Mouse (Mus musculus) liver, embryonic 11.5 days (tissue): ENCODE results near the gene Mcm5. TPM values are rescaled to one million over a fixed set of nuclear protein-coding genes. Genes with fewer than 3 reads are reported as not detected.

Experiments
- ATAC-seq: fragments of 200-750 bp; cut with Nextera tagmentation; replicated peaks from 2 replicates; pipeline ENCODE4 v1.8.0; 2017; ENCODE audit warnings: moderate number of reproducible peaks, mild to moderate bottlenecking, moderate TSS enrichment, moderate library complexity; ENCODE audit not compliant: low FRiP score
- DNase-seq: peaks from one replicate; pipeline ENCODE4 v3.0.0-alpha.2; 2017; ENCODE audit warnings: low spot score
- H3K27ac ChIP-seq: fragments of 300-500 bp; sonication (generic); 2 replicates; pipeline ENCODE4 v1.5.1; 2014; ENCODE audit warnings: mild to moderate bottlenecking, low read depth, low read length, control low read depth
- H3K27me3 ChIP-seq: fragments of 300-500 bp; sonication (generic); replicated peaks from 2 replicates; pipeline ENCODE4 v1.6.1; 2014; ENCODE audit warnings: low read length, mixed read lengths; ENCODE audit not compliant: control insufficient read depth, insufficient read depth
- H3K36me3 ChIP-seq: fragments of 300-500 bp; sonication (generic); 2 replicates; pipeline ENCODE4 v1.6.1; 2014; ENCODE audit warnings: mild to moderate bottlenecking, low read length, moderate library complexity, mixed read lengths; ENCODE audit not compliant: control insufficient read depth, insufficient read depth
- H3K4me1 ChIP-seq: fragments of 300-500 bp; sonication (generic); replicated peaks from 2 replicates; pipeline ENCODE4 v1.6.1; 2014; ENCODE audit warnings: low read length, mixed read lengths; ENCODE audit not compliant: control insufficient read depth, insufficient read depth
- H3K4me2 ChIP-seq: fragments of 300-500 bp; sonication (generic); 2 replicates; pipeline ENCODE4 v1.6.1; 2014; ENCODE audit warnings: mild to moderate bottlenecking, control low read depth, moderate library complexity
- H3K4me3 ChIP-seq: fragments of 300-500 bp; sonication (generic); 2 replicates; pipeline ENCODE4 v1.5.1; 2014; ENCODE audit warnings: low read depth, low read length, control low read depth
- H3K9ac ChIP-seq: fragments of 300-500 bp; sonication (generic); 2 replicates; pipeline ENCODE4 v1.6.1; 2014; ENCODE audit warnings: low read depth, low read length, control low read depth
- H3K9me3 ChIP-seq: fragments of 300-500 bp; sonication (generic); 2 replicates; pipeline ENCODE4 v1.6.1; 2016; ENCODE audit warnings: low read length, inconsistent platforms, mixed read lengths; ENCODE audit not compliant: control insufficient read depth
- WGBS: fragments of 180-500 bp; shearing (Covaris S2); extraction: QIAGEN DNeasy Blood & Tissue Kit; methylation state at CpG from one replicate; pipeline ENCODE4 v1.1.7; 2014; 5-methylcytosine and 5-hydroxymethylcytosine counted together
- polyA plus RNA-seq: library from polyadenylated mRNA; unstranded; fragments of >200 nt; fragmentation: Nextera tagmentation; extraction: Ambion mirVana; gene quantifications from 2 replicates; pipeline ENCODE4 v1.2.1, GENCODE M21; 2014

The Mcm5 gene
- polyA plus RNA-seq, 1 experiment from 2014 or later = 278 TPM

- WGBS = 100% methylated on average over 1 of the region's 1 CpGs
- H3K27me3 ChIP-seq = no peaks in the 10 kb centered on the region
These were observed 34.5 kb upstream of the Mcm5 start for GRCm38 (mm10) chr8:75074876-75075275.

GRCm38 (mm10) chr8:75078215-75078614, 31.2 kb upstream of the Mcm5 start:
- Histone ChIP-seq H3K9ac (no peak overlapping the region), H3K4me1 (0 out of 2 replicates have a peak, but pooled peaks cover 2% of the 10 kb centered on the region), H3K4me2 (no peak overlapping the region), H3K4me3 (no peak overlapping the region), H3K9me3 (no peaks in the 10 kb centered on the region), H3K27me3 (no peaks in the 10 kb centered on the region), H3K36me3 (no peaks in the 10 kb centered on the region), H3K27ac (no peak overlapping the region)
- no peak for DNase-seq
- no peak for ATAC-seq
- 68% methylated on average over 1 of the region's 1 CpGs for WGBS

More at GRCm38 (mm10) chr8:75074876-75075275, 34.5 kb upstream of the Mcm5 start:
- H3K9ac ChIP-seq = no peak overlapping the region
- no peak overlapping the region for H3K4me2 ChIP-seq
- H3K4me1 ChIP-seq = no peaks in the 10 kb centered on the region
- no peaks in the 10 kb centered on the region for H3K36me3 ChIP-seq
- no peaks in the 10 kb centered on the region for H3K9me3 ChIP-seq
- DNase-seq (no peak), ATAC-seq (no peak)
- H3K4me3 ChIP-seq = no peak overlapping the region
- no peak overlapping the region for H3K27ac ChIP-seq

GRCm38 (mm10) chr8:75078851-75079250, 30.5 kb upstream of the Mcm5 start:
- no peak overlapping the region for H3K9ac ChIP-seq
- H3K4me1 ChIP-seq = 0 out of 2 replicates have a peak, but pooled peaks cover 5% of the 10 kb centered on the region
- no peak overlapping the region for H3K4me3 ChIP-seq
- no peak overlapping the region for H3K27ac ChIP-seq
- no peak overlapping the region for H3K4me2 ChIP-seq
- no peaks in the 10 kb centered on the region for H3K36me3 ChIP-seq
- no peak for DNase-seq
- 96% methylated on average over 9 of the region's 9 CpGs for WGBS
- H3K9me3 ChIP-seq = no peaks in the 10 kb centered on the region
- H3K27me3 ChIP-seq = no peaks in the 10 kb centered on the region
- no peak for ATAC-seq

- no peak overlapping the region for H3K27ac ChIP-seq
- DNase-seq = no peak
- no peak overlapping the region for H3K4me2 ChIP-seq
- no peak overlapping the region for H3K9ac ChIP-seq
- H3K27me3 ChIP-seq = no peaks in the 10 kb centered on the region
- 67% methylated on average over 9 of the region's 9 CpGs for WGBS
- no peaks in the 10 kb centered on the region for H3K9me3 ChIP-seq
- H3K4me1 ChIP-seq = 0 out of 2 replicates have a peak, but pooled peaks cover 13% of the 10 kb centered on the region
- no peaks in the 10 kb centered on the region for H3K36me3 ChIP-seq
- no peak for ATAC-seq
- H3K4me3 ChIP-seq = no peak overlapping the region
These were observed 27.9 kb upstream of the Mcm5 start for GRCm38 (mm10) chr8:75081364-75082040.

- no peak overlapping the region for H3K4me3 ChIP-seq
- no peaks in the 10 kb centered on the region for H3K9me3 ChIP-seq
- no peak for ATAC-seq
- H3K27me3 ChIP-seq = no peaks in the 10 kb centered on the region
- no peak overlapping the region for H3K9ac ChIP-seq
- no peak for DNase-seq
- 62% methylated on average over 6 of the region's 6 CpGs for WGBS
- peak overlapping the region; percentile 24; the same call in 1 of the 2 replicates for H3K27ac ChIP-seq
- H3K4me2 ChIP-seq = no peak overlapping the region
- no peaks in the 10 kb centered on the region for H3K36me3 ChIP-seq
- H3K4me1 ChIP-seq = 0 out of 2 replicates have a peak, but pooled peaks cover 14% of the 10 kb centered on the region
These were observed 27.1 kb upstream of the Mcm5 start for GRCm38 (mm10) chr8:75082181-75082805.

- ATAC-seq (peak; percentile 95), DNase-seq (peak; percentile 89)
- no peaks in the 10 kb centered on the region for H3K27me3 ChIP-seq
- no peaks in the 10 kb centered on the region for H3K9me3 ChIP-seq
- H3K9ac ChIP-seq = peak overlapping the region; percentile 65
- 0 out of 2 replicates have a peak, but pooled peaks cover 14% of the 10 kb centered on the region for H3K4me1 ChIP-seq
- peak overlapping the region; percentile 36; the same call in 1 of the 2 replicates for H3K27ac ChIP-seq
- H3K36me3 ChIP-seq = no peaks in the 10 kb centered on the region
- H3K4me3 ChIP-seq = peak overlapping the region; percentile 51
- peak overlapping the region; percentile 68 for H3K4me2 ChIP-seq
- 3% methylated on average over 17 of the region's 17 CpGs for WGBS
These were observed 25.5 kb upstream of the Mcm5 start for GRCm38 (mm10) chr8:75083846-75084245.

- WGBS = 51% methylated on average over 3 of the region's 3 CpGs
- Histone ChIP-seq H3K4me1 (peaks cover 20% of the 10 kb centered on the region), H3K27me3 (no peaks in the 10 kb centered on the region), H3K27ac (peak overlapping the region; percentile 28; the same call in 1 of the 2 replicates), H3K36me3 (no peaks in the 10 kb centered on the region), H3K4me3 (no peak overlapping the region), H3K4me2 (peak overlapping the region; percentile 68), H3K9me3 (no peaks in the 10 kb centered on the region), H3K9ac (0 out of 2 replicates have a peak overlapping the region, but pooled peaks have one; percentile 10)
- DNase-seq = no peak
- no peak for ATAC-seq
These were observed 24.8 kb upstream of the Mcm5 start for GRCm38 (mm10) chr8:75084382-75085064.

GRCm38 (mm10) chr8:75086002-75086401, 23.4 kb upstream of the Mcm5 start:
- Histone ChIP-seq H3K27me3 (no peaks in the 10 kb centered on the region; the same call in 1 of the 2 replicates), H3K36me3 (no peaks in the 10 kb centered on the region), H3K9me3 (no peaks in the 10 kb centered on the region), H3K27ac (peak overlapping the region; percentile 46; the same call in 1 of the 2 replicates), H3K4me1 (peaks cover 26% of the 10 kb centered on the region), H3K4me2 (no peak overlapping the region), H3K4me3 (no peak overlapping the region), H3K9ac (no peak overlapping the region)
- WGBS = 57% methylated on average over 2 of the region's 2 CpGs
- no peak for DNase-seq
- no peak for ATAC-seq
